ENCODE assay signal across 17 mouse cellular contexts in genomic region chr5:122754477-122754876, GRCm38 (mm10). TPM values are rescaled to one million over a fixed set of nuclear protein-coding genes. Genes with fewer than 3 reads are reported as not detected.
DNase-seq lines count a peak whose midpoint lies in the region; ATAC-seq lines count a peak whose summit lies in the region.
"Had no signal": no experiment of that assay in that cellular context is flagged by ENCODE, and none has a peak within 500 bp of the region (broad histone marks: within the 10 kb centered on the region; RNA-seq: fewer than 3 reads in every experiment).

No protein-coding gene starts in this region.

- H3K36me3 ChIP-seq in liver, embryonic 12.5 days = peaks cover 77% of the 10 kb centered on the region

- no peak overlapping the region for H3K27ac ChIP-seq in liver, embryonic 12.5 days
- H3K27ac ChIP-seq: embryonic facial prominence, embryonic 13.5 days; forebrain, embryonic 13.5 days; hindbrain, embryonic 10.5 days had no signal

- 77% methylated on average over 16 of the region's 16 CpGs for WGBS in liver, embryonic 12.5 days (ENCODE audit: insufficient replicate concordance)

- no peaks in the 10 kb centered on the region for H3K4me1 ChIP-seq in liver, embryonic 12.5 days
- H3K4me1 ChIP-seq: embryonic facial prominence, embryonic 13.5 days; forebrain, embryonic 13.5 days; heart, embryonic 12.5 days; hindbrain, embryonic 10.5 days had no signal

- no peaks in the 10 kb centered on the region for H3K27me3 ChIP-seq in liver, embryonic 12.5 days (replicated peaks)
- H3K27me3 ChIP-seq: embryonic facial prominence, embryonic 13.5 days; forebrain, embryonic 13.5 days; heart, embryonic 12.5 days had no signal

- DNase-seq in liver (peak; percentile 5), 416B (ENCODE audit: low read depth) (peak; percentile 42), adipocyte (ENCODE audit: low spot score) (no peak)
- DNase-seq in lung, postnatal 10 days = peak; percentile 41
- no peak for DNase-seq in lung, adult 18-20 months
- no peak for DNase-seq in kidney, adult 9 months
- DNase-seq: adrenal gland, postnatal 14 days; cerebellum, adult 11-12 months; cerebellum, postnatal 25 days; forebrain, postnatal 0 days; gastrocnemius, postnatal 14 days had no signal

- no peak overlapping the region for H3K9ac ChIP-seq in liver, embryonic 12.5 days
- H3K9ac ChIP-seq: embryonic facial prominence, embryonic 13.5 days; forebrain, embryonic 13.5 days; forebrain, postnatal 0 days; heart, embryonic 12.5 days had no signal

- no peaks in the 10 kb centered on the region for H3K9me3 ChIP-seq in liver, embryonic 12.5 days (replicated peaks)
- H3K9me3 ChIP-seq: embryonic facial prominence, embryonic 13.5 days; forebrain, embryonic 13.5 days; heart, embryonic 12.5 days had no signal

- no peak for ATAC-seq in liver, embryonic 12.5 days
- ATAC-seq in granulocyte monocyte progenitor cell, adult 5-6 weeks (replicated peaks; ENCODE audit: poor library complexity, severe bottlenecking) = 0 out of 2 replicates have a peak, but pooled peaks have one; percentile 33
- ATAC-seq: forebrain, embryonic 13.5 days; forebrain, postnatal 0 days had no signal

- no peak overlapping the region for H3K4me2 ChIP-seq in liver, embryonic 12.5 days
- H3K4me2 ChIP-seq: embryonic facial prominence, embryonic 13.5 days; forebrain, embryonic 13.5 days; heart, embryonic 12.5 days had no signal

- no peak overlapping the region for H3K4me3 ChIP-seq in liver, embryonic 12.5 days
- H3K4me3 ChIP-seq: embryonic facial prominence, embryonic 13.5 days; forebrain, embryonic 13.5 days; heart, embryonic 12.5 days; hindbrain, embryonic 10.5 days had no signal

RNA-seq across cellular contexts. Expression of gene Camkk2, which starts 24.7 kb away (rescaled TPM):
- polyA plus RNA-seq in liver, embryonic 12.5 days (2016; fragmentation: Nextera tagmentation; extraction: Ambion mirVana) = 14.5 and 16.7 TPM in 2 replicates
- 46.5 and 59.1 TPM in 2 replicates for total RNA-seq in granulocyte monocyte progenitor cell, adult 5-6 weeks (2014; fragmentation: Nextera tagmentation)
- 32.9 and 36.4 TPM in 2 replicates for total RNA-seq in granulocyte monocyte progenitor cell, adult 5-6 weeks (2017)

RNA-seq across cellular contexts. Expression of gene P2rx4, which starts 47.1 kb away (rescaled TPM):
- polyA plus RNA-seq in liver, embryonic 12.5 days (2016; fragmentation: Nextera tagmentation; extraction: Ambion mirVana) = 25.6 and 27.1 TPM in 2 replicates
- 40.6 and 45.9 TPM in 2 replicates for total RNA-seq in granulocyte monocyte progenitor cell, adult 5-6 weeks (2014; fragmentation: Nextera tagmentation)
- total RNA-seq in granulocyte monocyte progenitor cell, adult 5-6 weeks (2017) = 7.2 and 17.1 TPM in 2 replicates

Comparison
In these comparisons a context has a peak if more than half of its experiments do, and no peak if none do; other contexts are left out.
1. DNase-seq: peak in liver (single experiment), lung, postnatal 10 days (single experiment) and 416B (single experiment); none in lung, adult 18-20 months (0 of 2), adipocyte (single experiment) and kidney, adult 9 months (single experiment).